Mouse (Mus musculus) cerebellum, adult 18-20 months (tissue): ENCODE data around the gene Prkch.

Experiments
- DNase-seq, 2 experiments: peaks; one replicate each; pipeline ENCODE4 v3.0.0; 2021

The Prkch gene

GRCm38 (mm10) chr12:73766152-73766551 is 181.6 kb downstream of the Prkch start:
- no peak for DNase-seq

- no peak for DNase-seq
These were observed 184.2 kb downstream of the Prkch start for GRCm38 (mm10) chr12:73768788-73769187.

GRCm38 (mm10) chr12:73769536-73769935 is 184.9 kb downstream of the Prkch start:
- DNase-seq = no peak

- DNase-seq = no peak
These were observed 186.2 kb downstream of the Prkch start for GRCm38 (mm10) chr12:73770771-73771170.

- DNase-seq = no peak
These were observed 190.3 kb downstream of the Prkch start for GRCm38 (mm10) chr12:73774793-73775385.

- no peak for DNase-seq
These were observed 191.9 kb downstream of the Prkch start for GRCm38 (mm10) chr12:73776401-73776945.

- DNase-seq = no peak
These were observed 193.1 kb downstream of the Prkch start for GRCm38 (mm10) chr12:73777673-73778072.

GRCm38 (mm10) chr12:73779332-73780231 is 195.0 kb downstream of the Prkch start:
- no peak for DNase-seq

GRCm38 (mm10) chr12:73781425-73782032 is 196.9 kb downstream of the Prkch start:
- no peak for DNase-seq

- peak; percentile 88 to 91 for DNase-seq
These were observed 202.3 kb downstream of the Prkch start for GRCm38 (mm10) chr12:73786909-73787308.

- peak in 1 of 2 experiments; percentile 17 for DNase-seq
These were observed 204.3 kb downstream of the Prkch start for GRCm38 (mm10) chr12:73788850-73789249.

GRCm38 (mm10) chr12:73790571-73791108 is 206.0 kb downstream of the Prkch start:
- DNase-seq = no peak

GRCm38 (mm10) chr12:73793216-73793615 is 208.6 kb downstream of the Prkch start:
- no peak for DNase-seq

- peak in 1 of 2 experiments; percentile 13 for DNase-seq
These were observed 209.1 kb downstream of the Prkch start for GRCm38 (mm10) chr12:73793744-73794143.

- DNase-seq = peak; percentile 69 to 72
These were observed 209.7 kb downstream of the Prkch start for GRCm38 (mm10) chr12:73794151-73794883.

- no peak for DNase-seq
These were observed 215.1 kb downstream of the Prkch start for GRCm38 (mm10) chr12:73799671-73800070.

GRCm38 (mm10) chr12:73800886-73801285 is 216.3 kb downstream of the Prkch start:
- peak; percentile 37 to 50 for DNase-seq

- DNase-seq = peak; percentile 37 to 41
These were observed 217.2 kb downstream of the Prkch start for GRCm38 (mm10) chr12:73801845-73802244.

- peak; percentile 33 to 40 for DNase-seq
These were observed 217.9 kb downstream of the Prkch start for GRCm38 (mm10) chr12:73802379-73803057.

GRCm38 (mm10) chr12:73803946-73804345 is 219.3 kb downstream of the Prkch start:
- DNase-seq = no peak

- no peak for DNase-seq
These were observed 220.9 kb downstream of the Prkch start for GRCm38 (mm10) chr12:73805541-73805940.

- no peak for DNase-seq
These were observed 221.4 kb downstream of the Prkch start for GRCm38 (mm10) chr12:73806003-73806402.
